Mouse (Mus musculus): ENCODE results near the gene Scyl3. TPM values are rescaled to one million over a fixed set of nuclear protein-coding genes. Genes with fewer than 3 reads are reported as not detected.

Gene Scyl3
- polyA plus RNA-seq, 2 experiments: 7.2 to 10.2 TPM

DNA sequence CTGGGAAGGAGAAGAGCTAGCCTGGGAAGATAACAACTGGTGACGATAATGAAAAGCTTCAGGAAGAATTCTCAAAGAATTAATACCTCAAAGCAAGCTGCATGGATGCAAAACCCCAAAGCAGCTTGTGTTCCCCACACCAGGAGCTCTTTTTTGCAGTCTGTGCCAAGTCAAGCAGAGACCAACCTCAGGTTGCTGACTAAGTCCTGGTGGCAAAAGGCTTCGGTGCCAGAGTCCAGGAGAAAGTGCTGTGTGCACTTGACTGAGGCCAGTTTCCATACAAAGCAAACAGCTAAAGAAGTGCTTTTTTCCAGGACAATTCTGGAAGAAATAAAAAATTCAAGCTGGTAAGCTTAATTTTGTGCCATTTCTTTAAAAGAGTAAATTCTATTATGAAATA, 24.5 kb downstream of the Scyl3 start:
- 82% methylated on average over 2 of the region's 2 CpGs for WGBS (ENCODE audit: insufficient replicate concordance)
- Histone ChIP-seq H3K9ac (replicated peaks) (no peak overlapping the region), H3K27ac (no peak overlapping the region), H3K4me1 (replicated peaks; ENCODE audit: control insufficient read depth in 2 of 2, insufficient read depth in 2 of 2, low read length in 1 of 2) (no peaks in the 10 kb centered on the region), H3K4me3 (ENCODE audit: insufficient read depth in 1 of 2, low read depth in 2 of 2, low read length in 2 of 2) (no peak overlapping the region), H3K4me2 (ENCODE audit: low read depth) (no peak overlapping the region), H3K36me3 (replicated peaks; ENCODE audit: control insufficient read depth, insufficient read depth, low read depth) (peaks cover 56% of the 10 kb centered on the region), H3K27me3 (ENCODE audit: control insufficient read depth, insufficient read depth, low read length) (no peaks in the 10 kb centered on the region), H3K9me3 (ENCODE audit: control insufficient read depth, low read length) (no peaks in the 10 kb centered on the region)
- no peak for ATAC-seq (ENCODE audit: insufficient read depth)
- TF ChIP-seq CTCF (IDR thresholded peaks at IDR 0.05; ENCODE audit: low read depth): no peak
- TF ChIP-seq EP300 (IDR thresholded peaks at IDR 0.05; ENCODE audit: low read depth): no peak
- DNase-seq (ENCODE audit: low read depth in 3 of 3, low spot score in 3 of 3): no peak

DNA sequence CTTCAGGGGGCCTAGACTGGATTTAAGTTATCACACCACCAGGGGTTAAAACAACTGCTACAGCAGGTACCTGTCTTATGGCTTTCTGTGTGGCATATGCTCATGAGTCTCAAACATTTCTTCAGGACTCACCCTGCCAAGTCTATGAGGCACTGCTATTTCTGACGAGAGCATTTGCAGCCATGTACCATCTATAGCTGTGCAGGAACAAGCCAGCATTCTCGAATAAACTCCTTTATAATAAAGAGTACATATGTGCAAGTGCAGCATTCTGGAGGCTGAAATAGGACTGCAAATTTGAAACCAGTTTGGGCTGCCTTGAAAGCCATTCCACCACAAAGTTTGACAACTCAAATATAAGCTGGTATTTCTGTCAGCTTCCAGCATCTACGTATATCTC, 29.1 kb downstream of the Scyl3 start:
- DNase-seq (ENCODE audit: low read depth in 3 of 3, low spot score in 3 of 3): no peak
- H3K27ac ChIP-seq: no peak overlapping the region
- no peak for ATAC-seq (ENCODE audit: insufficient read depth)
- 69% methylated on average over 3 of the region's 3 CpGs for WGBS (ENCODE audit: insufficient replicate concordance)
- H3K4me3 ChIP-seq (ENCODE audit: insufficient read depth in 1 of 2, low read depth in 2 of 2, low read length in 2 of 2): no peak overlapping the region
- TF ChIP-seq CTCF (IDR thresholded peaks at IDR 0.05; ENCODE audit: low read depth): no peak
- TF ChIP-seq EP300 (IDR thresholded peaks at IDR 0.05; ENCODE audit: low read depth): no peak
- no peak overlapping the region for H3K9ac ChIP-seq (replicated peaks)
- H3K27me3 ChIP-seq (ENCODE audit: control insufficient read depth, insufficient read depth, low read length): no peaks in the 10 kb centered on the region
- peaks cover 28% of the 10 kb centered on the region for H3K36me3 ChIP-seq (replicated peaks; ENCODE audit: control insufficient read depth, insufficient read depth, low read depth)
- H3K4me2 ChIP-seq (ENCODE audit: low read depth): no peak overlapping the region
- no peaks in the 10 kb centered on the region for H3K9me3 ChIP-seq (ENCODE audit: control insufficient read depth, low read length)
- no peaks in the 10 kb centered on the region for H3K4me1 ChIP-seq (replicated peaks; ENCODE audit: control insufficient read depth in 2 of 2, insufficient read depth in 2 of 2, low read length in 1 of 2)

DNA sequence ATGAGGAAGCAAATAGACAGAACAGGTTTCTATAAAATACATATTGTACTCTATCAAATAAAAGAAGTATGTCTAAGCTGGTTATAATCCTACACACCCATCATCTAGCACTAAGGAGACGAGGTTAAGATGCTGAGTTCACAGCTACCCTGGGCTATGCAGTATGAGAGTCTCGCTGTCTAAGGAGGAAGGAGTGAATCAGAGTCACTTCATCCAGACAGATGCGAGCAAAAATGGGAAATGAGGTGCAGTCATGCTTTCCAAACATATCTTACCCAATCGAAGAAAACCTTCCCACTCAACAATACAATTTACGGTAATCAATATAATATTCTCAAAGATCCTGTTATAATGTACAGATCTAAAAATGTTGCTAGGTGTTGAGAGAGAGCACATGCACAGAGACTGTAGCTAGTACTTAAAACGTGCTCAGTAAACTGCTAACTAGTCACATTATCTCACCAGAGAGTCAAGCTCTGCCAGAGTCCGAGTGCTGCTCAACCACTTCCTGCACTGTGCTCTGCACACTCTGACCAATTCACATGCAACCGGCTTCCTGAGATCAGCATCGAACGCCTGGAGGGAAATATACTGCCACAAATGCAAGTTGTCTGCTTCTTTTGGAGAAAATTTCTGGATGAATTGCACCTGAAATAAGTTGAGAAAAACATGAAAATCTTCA, 35.2 kb downstream of the Scyl3 start:
- peaks cover 14% of the 10 kb centered on the region; the same call in 1 of the 2 replicates for H3K36me3 ChIP-seq (replicated peaks; ENCODE audit: control insufficient read depth, insufficient read depth, low read depth)
- no peaks in the 10 kb centered on the region for H3K4me1 ChIP-seq (replicated peaks; ENCODE audit: control insufficient read depth in 2 of 2, insufficient read depth in 2 of 2, low read length in 1 of 2)
- DNase-seq (ENCODE audit: low read depth in 3 of 3, low spot score in 3 of 3): no peak
- H3K27me3 ChIP-seq (ENCODE audit: control insufficient read depth, insufficient read depth, low read length): no peaks in the 10 kb centered on the region
- H3K9ac ChIP-seq (replicated peaks): no peak overlapping the region
- ATAC-seq (ENCODE audit: insufficient read depth): no peak
- no peak overlapping the region for H3K4me2 ChIP-seq (ENCODE audit: low read depth)
- no peak overlapping the region for H3K4me3 ChIP-seq (ENCODE audit: insufficient read depth in 1 of 2, low read depth in 2 of 2, low read length in 2 of 2)
- H3K9me3 ChIP-seq (ENCODE audit: control insufficient read depth, low read length): no peaks in the 10 kb centered on the region
- TF ChIP-seq CTCF (IDR thresholded peaks at IDR 0.05; ENCODE audit: low read depth): no peak
- no peak for TF ChIP-seq EP300 (IDR thresholded peaks at IDR 0.05; ENCODE audit: low read depth)
- no peak overlapping the region for H3K27ac ChIP-seq
- WGBS (ENCODE audit: insufficient replicate concordance): 45% methylated on average over 10 of the region's 10 CpGs

DNA sequence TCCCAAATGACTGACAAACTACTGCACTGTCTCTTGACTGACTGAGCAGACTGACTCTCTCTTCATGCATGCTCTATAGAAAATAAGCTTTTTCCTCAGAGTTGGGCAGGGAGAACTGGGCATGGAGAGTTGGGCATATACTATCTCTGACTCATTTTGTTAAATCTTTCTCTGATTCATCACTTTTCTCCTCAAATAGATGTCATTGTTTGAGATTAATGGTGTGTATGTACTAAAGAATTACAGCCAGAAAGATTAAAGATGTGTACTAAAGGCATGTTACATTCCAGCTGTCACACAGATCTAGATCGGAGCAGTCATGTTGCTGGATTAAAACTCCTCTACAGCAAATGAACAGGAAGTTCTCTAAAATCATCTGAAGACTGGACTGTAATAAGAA, 45.6 kb downstream of the Scyl3 start:
- Histone ChIP-seq H3K36me3 (replicated peaks; ENCODE audit: control insufficient read depth, insufficient read depth, low read depth) (peaks cover 3% of the 10 kb centered on the region), H3K4me1 (replicated peaks; ENCODE audit: control insufficient read depth in 2 of 2, insufficient read depth in 2 of 2, low read length in 1 of 2) (no peaks in the 10 kb centered on the region), H3K9me3 (ENCODE audit: control insufficient read depth, low read length) (no peaks in the 10 kb centered on the region), H3K4me3 (ENCODE audit: insufficient read depth in 1 of 2, low read depth in 2 of 2, low read length in 2 of 2) (no peak overlapping the region), H3K27me3 (ENCODE audit: control insufficient read depth, insufficient read depth, low read length) (no peaks in the 10 kb centered on the region), H3K4me2 (ENCODE audit: low read depth) (no peak overlapping the region), H3K27ac (no peak overlapping the region), H3K9ac (replicated peaks) (no peak overlapping the region)
- DNase-seq (ENCODE audit: low read depth in 3 of 3, low spot score in 3 of 3) (no peak), ATAC-seq (ENCODE audit: insufficient read depth) (no peak)
- WGBS (ENCODE audit: insufficient replicate concordance): 83% methylated on average over 1 of the region's 1 CpGs
- TF ChIP-seq EP300 (IDR thresholded peaks at IDR 0.05; ENCODE audit: low read depth) (no peak), CTCF (IDR thresholded peaks at IDR 0.05; ENCODE audit: low read depth) (no peak)

GRCm38 (mm10) chr1:163975088-163975487, 46.2 kb downstream of the Scyl3 start:
- DNase-seq (ENCODE audit: low read depth in 3 of 3, low spot score in 3 of 3) (no peak), ATAC-seq (ENCODE audit: insufficient read depth) (no peak)
- peaks cover 3% of the 10 kb centered on the region; the same call in 1 of the 2 replicates for H3K36me3 ChIP-seq (replicated peaks; ENCODE audit: control insufficient read depth, insufficient read depth, low read depth)
- H3K4me3 ChIP-seq (ENCODE audit: insufficient read depth in 1 of 2, low read depth in 2 of 2, low read length in 2 of 2): no peak overlapping the region
- no peak overlapping the region for H3K4me2 ChIP-seq (ENCODE audit: low read depth)
- no peak overlapping the region for H3K9ac ChIP-seq (replicated peaks)
- 76% methylated on average over 2 of the region's 2 CpGs for WGBS (ENCODE audit: insufficient replicate concordance)
- H3K27ac ChIP-seq: no peak overlapping the region
- TF ChIP-seq EP300 (IDR thresholded peaks at IDR 0.05; ENCODE audit: low read depth) (no peak), CTCF (IDR thresholded peaks at IDR 0.05; ENCODE audit: low read depth) (no peak)
- H3K9me3 ChIP-seq (ENCODE audit: control insufficient read depth, low read length): no peaks in the 10 kb centered on the region
- H3K27me3 ChIP-seq (ENCODE audit: control insufficient read depth, insufficient read depth, low read length): no peaks in the 10 kb centered on the region
- H3K4me1 ChIP-seq (replicated peaks; ENCODE audit: control insufficient read depth in 2 of 2, insufficient read depth in 2 of 2, low read length in 1 of 2): no peaks in the 10 kb centered on the region

Measured in liver, embryonic 14.5 days (tissue).